Mouse (Mus musculus) ovary, postnatal 36 days (tissue): ENCODE measurements around the gene Crcp.
"Not testable (repeated sequence)": the region's sequence is repeated elsewhere in the genome, so short reads cannot be mapped to it uniquely, and the experiment has no call there.

Source experiments
- DNase-seq: peaks from one replicate; pipeline ENCODE4 v3.0.0; 2022; ENCODE audit warnings: low spot score, mixed read lengths

Gene Crcp

GRCm38 (mm10) chr5:130023767-130024539 is 5.1 kb upstream of the Crcp start:
- peak; percentile 83 for DNase-seq

- no peak for DNase-seq
Observed at GRCm38 (mm10) chr5:130027134-130027533, 2.0 kb upstream of the Crcp start.

- no peak for DNase-seq
Observed at GRCm38 (mm10) chr5:130027696-130028095, 1.4 kb upstream of the Crcp start.

- no peak for DNase-seq
Observed at GRCm38 (mm10) chr5:130031410-130032390, 2.6 kb downstream of the Crcp start.

- no peak for DNase-seq
Observed at GRCm38 (mm10) chr5:130033869-130034268, 4.8 kb downstream of the Crcp start.

GRCm38 (mm10) chr5:130036300-130036699 is 7.2 kb downstream of the Crcp start:
- DNase-seq = not testable (repeated sequence)

- DNase-seq = peak; percentile 53
Observed at GRCm38 (mm10) chr5:130037752-130038455, 8.8 kb downstream of the Crcp start.

GRCm38 (mm10) chr5:130040797-130041196 is 11.7 kb downstream of the Crcp start:
- DNase-seq = no peak

GRCm38 (mm10) chr5:130041262-130041661 is 12.2 kb downstream of the Crcp start:
- no peak for DNase-seq

GRCm38 (mm10) chr5:130043741-130044140 is 14.7 kb downstream of the Crcp start:
- no peak for DNase-seq

- peak; percentile 50 for DNase-seq
Observed at GRCm38 (mm10) chr5:130044201-130044695, 15.2 kb downstream of the Crcp start.

- no peak for DNase-seq
Observed at GRCm38 (mm10) chr5:130046100-130046499, 17.0 kb downstream of the Crcp start.

- DNase-seq = no peak
Observed at GRCm38 (mm10) chr5:130046589-130046988, 17.5 kb downstream of the Crcp start.

GRCm38 (mm10) chr5:130047013-130047412 is 17.9 kb downstream of the Crcp start:
- no peak for DNase-seq

- no peak for DNase-seq
Observed at GRCm38 (mm10) chr5:130048786-130049520, 19.9 kb downstream of the Crcp start.

- DNase-seq = no peak
Observed at GRCm38 (mm10) chr5:130050416-130050815, 21.3 kb downstream of the Crcp start.

GRCm38 (mm10) chr5:130051073-130051860 is 22.2 kb downstream of the Crcp start:
- DNase-seq = no peak

- no peak for DNase-seq
Observed at GRCm38 (mm10) chr5:130052510-130052909, 23.4 kb downstream of the Crcp start.

GRCm38 (mm10) chr5:130052955-130053354 is 23.9 kb downstream of the Crcp start:
- no peak for DNase-seq

GRCm38 (mm10) chr5:130055688-130056087 is 26.6 kb downstream of the Crcp start:
- DNase-seq = no peak
